Mouse (Mus musculus) adrenal gland, postnatal 4 days (tissue): ENCODE results near the gene A630089N07Rik. TPM values are rescaled to one million over a fixed set of nuclear protein-coding genes. Genes with fewer than 3 reads are reported as not detected.
"Not testable (repeated sequence)": the region's sequence is repeated elsewhere in the genome, so short reads cannot be mapped to it uniquely, and the experiment has no call there.

Experiments used
- DNase-seq, 2 experiments: peaks; one replicate each; pipeline ENCODE4 v3.0.0; 2021 to 2022; ENCODE audit warnings: low spot score in 2 of 2, mixed read lengths in 2 of 2
- long read RNA-seq, 2 experiments: library from polyadenylated mRNA; stranded (forward); transcript quantifications; one replicate each; pipeline ENCODE4 v2.0.0; 2021
- total RNA-seq, 2 experiments: library from RNA; stranded (reverse); gene quantifications; 2 replicates each; pipeline ENCODE4 v1.2.3; 2021

The A630089N07Rik gene
- 10 to 100 TPM; 12.3 to 12.7 TPM for total RNA-seq
- long read RNA-seq, experiment 1, partial matches to known transcripts, result 0 of 1 reads
- long read RNA-seq, experiment 1, other reads (novel, unspliced or antisense), result 1 of 1 reads
- long read RNA-seq, experiment 2, partial matches to known transcripts, result 0 of 4 reads
- long read RNA-seq, experiment 2, other reads (novel, unspliced or antisense), result 4 of 4 reads

- peak; percentile 42 to 59 for DNase-seq
Measured at GRCm38 (mm10) chr16:98081889-98082818, at the start of gene A630089N07Rik. Gene A630089N07Rik (minus strand): TSS chr16:98082450.

DNA sequence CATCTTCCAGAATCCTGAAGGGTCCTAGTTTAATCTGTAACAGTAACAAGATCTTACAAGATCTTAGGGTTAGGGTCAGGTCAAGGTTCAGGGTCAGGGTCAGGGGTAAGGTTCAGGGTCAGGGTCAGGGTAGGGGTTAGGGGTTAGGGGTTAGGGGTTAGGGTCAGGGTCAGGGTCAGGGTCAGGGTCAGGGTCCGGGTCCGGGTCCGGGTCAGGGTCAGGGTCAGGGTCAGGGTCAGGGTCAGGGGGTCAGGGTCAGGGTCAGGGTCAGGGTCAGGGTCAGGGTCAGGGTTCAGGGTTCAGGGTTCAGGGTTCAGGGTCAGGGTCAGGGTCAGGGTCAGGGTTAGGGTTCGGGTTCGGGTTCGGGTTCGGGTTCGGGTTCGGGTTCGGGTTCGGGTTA, 24.9 kb upstream of the A630089N07Rik start:
- no peak for DNase-seq

DNA sequence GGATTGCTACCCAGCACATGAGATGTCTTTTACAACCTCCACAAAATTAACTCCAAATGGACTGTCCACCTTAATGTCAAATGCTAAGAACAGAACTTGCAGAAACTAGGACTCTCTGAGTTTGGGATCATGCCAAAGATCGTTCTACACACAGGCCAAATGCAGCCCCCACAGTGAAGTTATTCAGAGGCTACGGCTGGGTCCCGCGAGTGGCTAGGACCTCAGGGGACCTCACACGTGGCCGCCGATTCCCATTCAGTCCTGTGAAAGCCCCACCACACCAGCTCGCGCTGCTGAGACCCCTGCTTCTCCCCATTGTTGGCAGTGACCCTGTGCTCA, 731 bp downstream of the A630089N07Rik start:
- not testable (repeated sequence) for DNase-seq

- not testable (repeated sequence) for DNase-seq
Measured at GRCm38 (mm10) chr16:98081140-98081539, 1.1 kb downstream of the A630089N07Rik start.

DNA sequence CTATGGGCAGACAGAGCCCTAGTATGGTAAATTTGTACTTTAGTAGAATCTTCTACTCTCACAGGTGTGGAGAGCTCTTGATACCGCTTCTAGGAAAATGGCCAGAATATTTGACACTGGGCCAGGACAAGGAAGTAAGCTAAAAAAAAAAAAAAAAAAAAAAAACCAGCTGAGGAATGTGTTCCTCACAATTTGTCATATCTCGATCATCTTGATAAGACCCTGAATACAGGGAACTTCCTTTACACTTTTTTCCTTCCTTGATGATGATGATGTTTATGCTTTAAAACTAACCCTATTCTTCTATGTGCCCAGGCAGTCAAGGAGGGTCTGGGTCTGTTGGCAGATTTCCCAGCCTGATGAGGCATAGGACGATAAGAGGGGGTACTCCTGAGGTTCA, 2.9 kb downstream of the A630089N07Rik start:
- not testable (repeated sequence) for DNase-seq

DNA sequence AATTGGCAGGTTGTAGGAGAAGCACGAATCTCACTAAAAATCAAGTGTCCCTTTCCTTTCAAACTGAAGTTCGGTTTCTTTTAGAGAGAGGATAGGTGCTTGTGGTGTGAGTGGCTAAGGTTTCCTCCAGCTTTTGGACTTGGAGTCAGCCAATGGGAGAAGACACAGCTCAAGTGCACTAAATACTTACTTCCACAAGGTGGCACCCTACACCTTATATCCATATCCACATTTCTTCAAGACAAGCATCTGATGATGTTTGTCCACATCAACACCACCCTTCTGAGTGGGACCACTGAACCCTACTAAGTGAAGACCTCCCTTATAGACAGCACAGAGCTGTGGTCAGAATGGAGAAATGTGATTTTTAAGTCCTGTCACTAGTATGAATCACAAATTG, 40.6 kb downstream of the A630089N07Rik start:
- DNase-seq, result no peak

DNA sequence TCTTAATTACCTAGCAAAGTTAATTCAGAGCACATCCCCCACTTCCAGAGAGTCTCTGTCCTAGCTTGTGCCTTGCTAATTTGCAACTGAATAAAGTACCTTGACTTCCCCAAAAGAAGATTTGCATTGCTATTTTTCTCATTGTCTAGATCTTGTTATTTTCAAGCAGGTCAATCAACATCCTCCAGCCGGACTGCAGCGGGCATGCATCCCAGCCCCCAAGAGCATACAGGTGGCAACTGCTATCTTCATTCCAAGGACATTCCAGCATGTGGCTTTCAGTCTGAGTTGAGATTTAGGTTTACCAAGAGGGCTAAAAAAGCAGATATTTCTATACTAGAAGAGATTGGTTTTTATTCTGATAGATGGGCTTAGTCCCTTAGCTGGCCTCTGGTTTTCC, 47.3 kb downstream of the A630089N07Rik start:
- not testable (repeated sequence) for DNase-seq

GRCm38 (mm10) chr16:98026186-98026585, 56.1 kb downstream of the A630089N07Rik start:
- DNase-seq, result not testable (repeated sequence)

DNA sequence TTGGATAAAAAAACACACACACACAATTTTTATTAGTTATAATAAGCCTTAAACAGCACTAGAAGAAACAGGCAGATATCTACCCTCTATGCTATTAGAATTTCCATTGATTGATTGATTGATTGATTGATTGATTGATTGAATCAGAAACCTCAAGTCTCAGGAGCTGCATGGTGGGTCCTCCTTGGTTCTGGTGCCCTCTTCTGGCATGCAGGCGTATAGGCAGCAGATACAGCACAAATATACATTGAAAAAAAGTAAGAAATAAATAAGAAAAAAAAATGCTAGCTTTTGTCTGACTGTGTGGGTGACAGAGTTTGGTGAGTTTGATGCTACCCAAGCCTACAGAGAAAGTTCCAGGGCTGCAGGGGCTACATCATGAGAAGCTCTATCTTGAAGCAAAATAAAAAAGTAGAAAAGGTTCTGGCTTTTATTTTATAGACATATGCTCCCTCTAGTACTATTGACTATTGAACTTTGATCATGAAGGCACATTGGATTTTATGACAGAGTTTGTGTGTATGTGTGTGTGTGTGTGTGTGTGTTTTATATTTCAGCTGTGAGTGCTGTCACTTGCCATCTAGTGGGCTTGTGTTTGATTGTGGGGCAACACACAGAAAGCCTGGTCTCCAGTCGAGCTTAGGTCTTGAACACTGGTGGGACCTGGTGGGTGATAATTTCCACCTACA, 59.4 kb downstream of the A630089N07Rik start:
- no peak for DNase-seq

- no peak for DNase-seq
Measured at GRCm38 (mm10) chr16:98022081-98022480, 60.2 kb downstream of the A630089N07Rik start.

- DNase-seq, result not testable (repeated sequence)
Measured at GRCm38 (mm10) chr16:97997383-97997731, 84.9 kb downstream of the A630089N07Rik start.

DNA sequence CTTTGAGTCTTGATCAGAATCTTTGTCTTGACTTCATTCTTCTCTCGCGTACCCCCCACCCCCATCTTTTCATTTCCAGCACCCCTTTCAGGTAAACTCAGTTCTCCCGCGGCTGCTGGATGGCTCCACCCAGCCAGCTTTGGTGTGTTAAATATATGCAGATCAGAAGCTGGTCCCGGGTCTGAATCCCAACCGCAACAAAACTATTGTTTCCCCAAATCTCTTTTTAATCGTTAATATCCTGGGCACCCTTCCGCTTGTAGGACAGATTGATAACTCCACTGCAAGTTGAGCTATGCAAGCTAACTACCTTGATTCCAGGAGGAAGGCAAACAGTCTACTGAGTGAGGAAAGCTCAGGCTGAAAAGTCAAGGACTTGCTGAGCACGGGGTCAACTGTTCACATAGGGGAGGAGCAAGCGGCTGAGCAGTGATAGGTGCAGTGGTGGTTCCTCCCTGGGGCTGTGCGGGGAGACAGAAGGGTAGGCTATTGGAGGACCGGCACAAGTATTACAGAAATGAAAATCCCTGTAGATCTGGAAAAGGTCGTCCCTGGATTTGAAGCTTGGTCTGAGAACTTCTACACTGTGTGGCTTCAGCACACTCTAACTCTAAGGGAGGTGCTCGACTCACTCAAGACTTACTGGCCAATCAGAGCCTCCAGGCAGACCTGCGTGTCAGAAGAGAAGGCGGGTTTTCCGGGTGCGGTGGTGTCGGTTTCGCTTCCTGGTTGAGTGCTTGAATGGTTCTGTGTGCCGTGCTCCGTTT, 85.5 kb downstream of the A630089N07Rik start, which contains the start of gene B230307C23Rik:
Gene B230307C23Rik, plus strand, starts transcription at position 700 of the 767 bp plus-strand sequence.
- peak; percentile 49 to 73 for DNase-seq

DNA sequence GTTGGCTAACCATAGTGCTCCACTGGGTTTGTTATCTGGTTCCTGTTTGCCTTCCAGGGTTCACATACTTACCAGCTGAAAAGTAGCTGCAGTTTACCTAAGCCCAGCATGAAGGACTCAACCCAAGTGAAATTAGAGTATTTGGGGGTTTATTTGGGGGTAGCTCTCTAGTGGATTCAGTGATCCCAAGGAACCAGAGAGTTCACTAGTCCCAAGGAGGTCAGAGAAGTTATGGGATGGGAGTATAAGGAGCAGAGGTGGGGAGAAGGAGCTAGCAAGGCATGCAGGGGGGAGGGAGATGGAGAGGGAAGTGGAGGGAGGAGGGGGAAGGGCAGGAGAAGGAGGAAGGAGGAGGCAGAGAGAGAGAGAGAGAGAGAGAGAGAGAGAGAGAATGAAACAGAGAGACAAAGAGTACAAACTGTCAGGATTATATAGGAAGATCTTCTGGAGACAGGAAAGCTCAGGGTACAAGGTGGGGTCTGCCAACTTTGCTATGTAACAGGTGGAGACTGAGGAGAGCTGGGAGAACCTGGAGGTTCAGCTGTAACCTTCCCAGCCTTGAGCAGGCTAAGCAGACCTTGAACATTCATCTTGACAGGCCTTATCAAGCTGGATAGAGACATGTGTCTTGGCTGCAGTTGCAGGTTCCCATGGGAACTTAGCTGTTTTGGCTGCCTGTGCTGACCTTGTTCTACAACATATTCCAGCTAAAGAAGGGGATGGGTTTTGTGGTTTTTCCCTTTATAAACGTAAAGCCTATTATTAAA, 86.2 kb downstream of the A630089N07Rik start:
- peak in 1 of 2 experiments; percentile 28 for DNase-seq

- DNase-seq, result not testable (repeated sequence)
Measured at GRCm38 (mm10) chr16:97992477-97992876, 89.8 kb downstream of the A630089N07Rik start.

GRCm38 (mm10) chr16:97991517-97991916, 90.7 kb downstream of the A630089N07Rik start:
- DNase-seq, result no peak

GRCm38 (mm10) chr16:97984589-97984988, 97.7 kb downstream of the A630089N07Rik start:
- DNase-seq, result no peak

GRCm38 (mm10) chr16:97981362-97981761, 100.9 kb downstream of the A630089N07Rik start:
- no peak for DNase-seq

DNA sequence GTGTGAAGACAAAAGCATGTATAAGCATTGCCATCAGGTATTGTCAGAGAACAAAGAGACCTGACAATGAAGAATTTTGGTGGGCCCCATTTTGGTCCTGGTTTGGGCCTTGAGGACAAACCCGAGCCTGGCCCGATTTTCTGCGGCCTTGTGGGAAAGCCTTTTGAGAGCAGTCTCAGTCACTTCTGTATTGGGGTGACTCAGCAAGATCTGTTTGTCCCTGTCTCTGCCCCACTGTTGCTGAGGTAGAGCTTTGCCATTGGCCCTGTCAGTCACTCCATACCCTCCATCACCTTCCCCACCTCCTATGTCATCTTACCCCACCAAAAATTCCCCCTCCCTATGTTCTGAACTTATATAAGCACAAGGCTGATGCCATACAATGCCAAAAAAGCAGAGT, 104.5 kb downstream of the A630089N07Rik start:
- DNase-seq, result no peak

DNA sequence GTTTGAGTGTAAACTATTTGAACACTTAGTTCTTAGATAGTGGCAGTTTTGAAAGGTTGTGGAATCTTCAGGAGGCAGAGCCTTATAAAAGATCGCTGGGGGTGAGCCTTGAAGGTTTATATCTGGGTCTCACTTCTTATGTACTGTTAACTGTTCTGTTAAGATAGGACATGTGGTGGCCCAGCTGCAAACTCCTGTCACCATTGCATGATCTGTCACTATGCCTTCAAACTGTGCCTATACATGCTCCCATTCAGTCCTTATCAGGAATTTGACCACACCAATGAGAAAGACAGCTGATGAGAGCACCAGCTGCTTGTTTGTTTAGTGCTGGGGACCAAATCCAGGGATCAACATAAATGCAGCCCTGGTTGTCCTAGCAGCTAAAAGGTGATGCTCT, 105.0 kb downstream of the A630089N07Rik start:
- no peak for DNase-seq

GRCm38 (mm10) chr16:97963956-97964540, 118.2 kb downstream of the A630089N07Rik start:
- no peak for DNase-seq
